12 mouse cellular contexts compared by ENCODE assay signal in genomic region chr15:101255842-101256462, GRCm38 (mm10). TPM values are rescaled to one million over a fixed set of nuclear protein-coding genes. Genes with fewer than 3 reads are reported as not detected.
DNase-seq lines count a peak whose midpoint lies in the region; TF ChIP-seq lines count a peak whose summit lies in the region.
"Had no signal": no experiment of that assay in that cellular context is flagged by ENCODE, and none has a peak within 500 bp of the region (broad histone marks: within the 10 kb centered on the region; RNA-seq: fewer than 3 reads in every experiment).

No protein-coding gene starts in this region.

- H3K4me1 ChIP-seq in heart, embryonic 10.5 days: peaks cover 60% of the 10 kb centered on the region
- H3K4me1 ChIP-seq in spleen, adult 2 months (ENCODE audit: control insufficient read depth, insufficient read depth, insufficient read length): peaks cover 39% of the 10 kb centered on the region; the same call in 1 of the 2 replicates
- peaks cover 10 to 42% of the 10 kb centered on the region in 2 experiments for H3K4me1 ChIP-seq in MEL (ENCODE audit: control insufficient read depth in 1 of 2, insufficient read depth in 2 of 2, low read length in 2 of 2)

- no peaks in the 10 kb centered on the region for H3K27me3 ChIP-seq in heart, embryonic 10.5 days (ENCODE audit: insufficient read depth, poor library complexity, severe bottlenecking)
- H3K27me3 ChIP-seq in spleen, adult 2 months (ENCODE audit: control insufficient read depth, insufficient read depth, low read length): no peaks in the 10 kb centered on the region
- H3K27me3 ChIP-seq in MEL (ENCODE audit: control insufficient read depth in 1 of 2, insufficient read depth in 2 of 2, low read length in 2 of 2): no peaks in the 10 kb centered on the region
- no peaks in the 10 kb centered on the region for H3K27me3 ChIP-seq in myocyte (ENCODE audit: control insufficient read depth, insufficient read depth, insufficient read length)

- 0 out of 2 replicates have a peak, but pooled peaks cover 8% of the 10 kb centered on the region for H3K36me3 ChIP-seq in heart, embryonic 10.5 days
- no peaks in the 10 kb centered on the region; the same call in 1 of the 2 replicates for H3K36me3 ChIP-seq in spleen, adult 2 months (ENCODE audit: control insufficient read depth, insufficient read depth, low read length)
- H3K36me3 ChIP-seq in MEL (ENCODE audit: control insufficient read depth in 1 of 2, insufficient read depth in 2 of 2, low read length in 2 of 2): peaks cover 0 to 28% of the 10 kb centered on the region in 2 experiments; a peak in 2 of 4 replicates
- H3K36me3 ChIP-seq in myocyte (ENCODE audit: control insufficient read depth, insufficient read depth): no peaks in the 10 kb centered on the region

- DNase-seq in heart, embryonic 10.5 days (ENCODE audit: low spot score): no peak
- no peak for DNase-seq in heart, postnatal 14 days
- no peak for DNase-seq in spleen, adult 2 months (ENCODE audit: low read depth in 1 of 2, low spot score in 2 of 2)
- DNase-seq in spleen, postnatal 10 days (ENCODE audit: low spot score in 2 of 2): no peak
- peak; percentile 86 for DNase-seq in MEL (ENCODE audit: low read depth, low spot score)
- no peak for DNase-seq in cerebellum, postnatal 10 days
- no peak for DNase-seq in cerebellum, postnatal 4 days (ENCODE audit: low spot score in 2 of 2)
- DNase-seq: adrenal gland, adult 8-10 months had no signal

- TF ChIP-seq POLR2A in spleen, adult 2 months (IDR thresholded peaks at IDR 0.05; ENCODE audit: low read depth, low read length): no peak
- TF ChIP-seq POLR2A in MEL (IDR thresholded peaks at IDR 0.05; ENCODE audit: control insufficient read depth in 1 of 2, insufficient read depth in 1 of 2, low read depth in 1 of 2, low read length in 2 of 2, poor library complexity in 1 of 2) (0 out of 4 replicates have a peak, but pooled peaks of 1 of the 2 experiments have one; percentile 29), myocyte (IDR thresholded peaks at IDR 0.05; ENCODE audit: insufficient read length, low read depth) (no peak)

- peak overlapping the region; percentile 93 for H3K4me2 ChIP-seq in myocyte (ENCODE audit: low read depth)

- no peaks in the 10 kb centered on the region for H3K79me2 ChIP-seq in MEL (ENCODE audit: control insufficient read depth, insufficient read depth, low read length, poor library complexity)
- H3K79me2 ChIP-seq in myocyte (ENCODE audit: control insufficient read depth, insufficient read depth): no peaks in the 10 kb centered on the region

- peak overlapping the region; percentile 1; the same call in 1 of the 2 replicates for H3K27ac ChIP-seq in heart, embryonic 10.5 days
- H3K27ac ChIP-seq in spleen, adult 2 months (ENCODE audit: insufficient read depth, low read length): peak overlapping the region; percentile 66
- peak overlapping the region; percentile 48 for H3K27ac ChIP-seq in MEL (ENCODE audit: control insufficient read depth, low read depth, low read length)
- H3K27ac ChIP-seq: liver, embryonic 14.5 days; stomach, postnatal 0 days had no signal

- H3K9me3 ChIP-seq in heart, embryonic 10.5 days: no peaks in the 10 kb centered on the region
- no peaks in the 10 kb centered on the region for H3K9me3 ChIP-seq in MEL (replicated peaks; ENCODE audit: insufficient read depth, low read length)

- peak overlapping the region; percentile 21; the same call in 1 of the 2 replicates for H3K9ac ChIP-seq in MEL (ENCODE audit: control insufficient read depth, low read depth, low read length, poor library complexity, severe bottlenecking)
- H3K9ac ChIP-seq: liver, embryonic 14.5 days had no signal

- TF ChIP-seq CTCF in spleen, adult 2 months (IDR thresholded peaks at IDR 0.05; ENCODE audit: extremely low read depth, insufficient read depth, insufficient read length, insufficient replicate concordance): no peak
- no peak for TF ChIP-seq CTCF in MEL (IDR thresholded peaks at IDR 0.05 in 2 of 3, conservative IDR thresholded peaks at IDR 0.05 in 1 of 3; ENCODE audit: control insufficient read depth in 1 of 3, insufficient read depth in 1 of 3, low read depth in 2 of 3, low read length in 3 of 3, poor library complexity in 1 of 3, severe bottlenecking in 1 of 3)

- TF ChIP-seq RAD21 in MEL (IDR thresholded peaks at IDR 0.05; ENCODE audit: low read depth, low read length): no peak

- TF ChIP-seq EP300 in MEL (IDR thresholded peaks at IDR 0.05; ENCODE audit: low read depth in 1 of 2, low read length in 2 of 2): peak; percentile 48 to 74; a peak in 3 of 4 replicates

- H3ac ChIP-seq in myocyte (ENCODE audit: control insufficient read depth, insufficient read length): no peak overlapping the region

- intact Hi-C loops in heart, postnatal 14 days (cut with DNase I): no loop called here

- H3K4me3 ChIP-seq in heart, embryonic 10.5 days: no peak overlapping the region
- H3K4me3 ChIP-seq in spleen, adult 2 months (ENCODE audit: extremely low read depth, insufficient read depth, insufficient read length): no peak overlapping the region
- no peak overlapping the region for H3K4me3 ChIP-seq in MEL (ENCODE audit: control insufficient read depth in 1 of 2, insufficient read depth in 1 of 2, low read depth in 2 of 2, low read length in 2 of 2)
- H3K4me3 ChIP-seq in myocyte: peak overlapping the region; percentile 31

- 75% methylated on average over 7 of the region's 7 CpGs for WGBS in heart, embryonic 10.5 days
- 30% methylated on average over 7 of the region's 7 CpGs for WGBS in spleen, adult 2 months

TF ChIP-seq in MEL, 35 proteins besides CTCF, POLR2A, EP300 and RAD21:
- TF ChIP-seq TAL1 (IDR thresholded peaks at IDR 0.05; ENCODE audit: low read length) (0 out of 2 replicates have a peak, but pooled peaks have one; percentile 11), ETS1 (IDR thresholded peaks at IDR 0.05; ENCODE audit: low read depth, low read length) (0 out of 2 replicates have a peak, but pooled peaks have one; percentile 33), POLR2AphosphoS2 (IDR thresholded peaks at IDR 0.05; ENCODE audit: low read length) (no peak), MAZ (IDR thresholded peaks at IDR 0.05; ENCODE audit: low read depth, low read length) (no peak), TBP (IDR thresholded peaks at IDR 0.05; ENCODE audit: low read depth, low read length) (peak; percentile 32; the same call in 1 of the 2 replicates)

TF ChIP-seq in myocyte, 11 proteins besides CTCF, POLR2A, EP300 and RAD21:
- TF ChIP-seq E2F4 (IDR thresholded peaks at IDR 0.05; ENCODE audit: insufficient read depth) (no peak), CEBPB (IDR thresholded peaks at IDR 0.05; ENCODE audit: insufficient read depth, poor library complexity, severe bottlenecking) (no peak), REST (IDR thresholded peaks at IDR 0.05; ENCODE audit: insufficient read depth, insufficient read length) (no peak), POLR2AphosphoS2 (IDR thresholded peaks at IDR 0.05; ENCODE audit: insufficient read length, low read depth) (no peak), USF1 (IDR thresholded peaks at IDR 0.05; ENCODE audit: low read depth) (no peak), TCF12 (IDR thresholded peaks at IDR 0.05; ENCODE audit: insufficient read depth, poor library complexity, severe bottlenecking) (no peak), MYOD1 (IDR thresholded peaks at IDR 0.05; ENCODE audit: control insufficient read depth in 1 of 3, insufficient read length in 2 of 3, low read depth in 2 of 3) (no peak), TCF3 (IDR thresholded peaks at IDR 0.05; ENCODE audit: insufficient read length, low read depth) (no peak), MAX (IDR thresholded peaks at IDR 0.05; ENCODE audit: low read depth) (no peak), MYOG (IDR thresholded peaks at IDR 0.05; ENCODE audit: control insufficient read depth in 1 of 3, insufficient read depth in 1 of 3, insufficient read length in 2 of 3, low read depth in 2 of 3) (no peak), SRF (IDR thresholded peaks at IDR 0.05; ENCODE audit: control insufficient read depth, insufficient read length, low read depth) (no peak)

RNA-seq across cellular contexts. Expression of gene Nr4a1, which starts 1.9 kb away (rescaled TPM):
- 8.0 and 13.0 TPM in 2 replicates for polyA plus RNA-seq in heart, embryonic 10.5 days (2016; fragmentation: Nextera tagmentation; extraction: Ambion mirVana)
- 10 to 100 TPM; 14.0 to 63.1 TPM for total RNA-seq in heart, postnatal 14 days (2021)
- 50.3 and 63.8 TPM in 2 replicates for polyA plus RNA-seq in spleen, adult 2 months (2012; rRNA removed)
- 1.7 and 2.0 TPM in 2 replicates for total RNA-seq in MEL (2012; rRNA removed)
- polyA plus RNA-seq in MEL (2012; ENCODE audit: insufficient read depth in 1 of 2, insufficient read length in 2 of 2, low read depth in 1 of 2, low replicate concordance in 2 of 2, missing spikeins in 1 of 2) (10 to 100 TPM in 1 of 2 experiments, not detected in 1; 12.8 TPM), myocyte (2012; fragmentation: generic; extraction: Trizol) (15.3 TPM)

RNA-seq across cellular contexts. Expression of gene Atg101, which starts 28.1 kb away (rescaled TPM):
- polyA plus RNA-seq in heart, embryonic 10.5 days (2016; fragmentation: Nextera tagmentation; extraction: Ambion mirVana): 59.5 and 77.0 TPM in 2 replicates
- total RNA-seq in heart, postnatal 14 days (2021): 10 to 100 TPM; 24.7 to 25.5 TPM
- 24.5 and 29.4 TPM in 2 replicates for polyA plus RNA-seq in spleen, adult 2 months (2012; rRNA removed)
- total RNA-seq in MEL (2012; rRNA removed): 75.5 and 90.3 TPM in 2 replicates
- polyA plus RNA-seq in MEL (2012; ENCODE audit: insufficient read depth in 1 of 2, insufficient read length in 2 of 2, low read depth in 1 of 2, low replicate concordance in 2 of 2, missing spikeins in 1 of 2) (10 to 100 TPM in 1 of 2 experiments, not detected in 1; 75.2 TPM), myocyte (2012; fragmentation: generic; extraction: Trizol) (110 TPM)

RNA-seq across cellular contexts. Expression of gene Grasp, which starts 32.0 kb away (rescaled TPM):
- 3.4 and 5.0 TPM in 2 replicates for polyA plus RNA-seq in heart, embryonic 10.5 days (2016; fragmentation: Nextera tagmentation; extraction: Ambion mirVana)
- 10 to 100 TPM; 12.9 to 14.0 TPM for total RNA-seq in heart, postnatal 14 days (2021)
- polyA plus RNA-seq in spleen, adult 2 months (2012; rRNA removed): 5.6 and 6.5 TPM in 2 replicates
- total RNA-seq in MEL (2012; rRNA removed): 3.7 and 4.1 TPM in 2 replicates
- polyA plus RNA-seq in MEL (2012; ENCODE audit: insufficient read depth in 1 of 2, insufficient read length in 2 of 2, low read depth in 1 of 2, low replicate concordance in 2 of 2, missing spikeins in 1 of 2): 1 to 10 TPM in 1 of 2 experiments, not detected in 1; 6.3 TPM
- polyA plus RNA-seq in myocyte (2012; fragmentation: generic; extraction: Trizol): 11.0 TPM

RNA-seq across cellular contexts. Expression of gene 6030408B16Rik, which starts 37.1 kb away (rescaled TPM):
- polyA plus RNA-seq in heart, embryonic 10.5 days (2016; fragmentation: Nextera tagmentation; extraction: Ambion mirVana): 0.49 and 1.8 TPM in 2 replicates
- total RNA-seq in heart, postnatal 14 days (2021): 1 to 10 TPM; 1.7 to 1.8 TPM
- polyA plus RNA-seq in spleen, adult 2 months (2012; rRNA removed): 0.12 and 0.25 TPM in 2 replicates
- 0.07 and 0.12 TPM in 2 replicates for total RNA-seq in MEL (2012; rRNA removed)
- polyA plus RNA-seq in MEL (2012; ENCODE audit: insufficient read depth in 1 of 2, insufficient read length in 2 of 2, low read depth in 1 of 2, low replicate concordance in 2 of 2, missing spikeins in 1 of 2): under 1 TPM in 1 of 2 experiments, not detected in 1; 0.18 TPM
- 0.16 TPM for polyA plus RNA-seq in myocyte (2012; fragmentation: generic; extraction: Trizol)
- total RNA-seq: left cerebral cortex, postnatal 25 days had no signal

Comparison
In these comparisons a context has a peak if more than half of its experiments do, and no peak if none do; other contexts are left out.
1. H3K27ac ChIP-seq: peak in every context shown above with its lines; median percentile 66 in spleen, adult 2 months; 48 in MEL; 1 in heart, embryonic 10.5 days.